Mouse (Mus musculus): Measurements from ENCODE around the gene Sgpp1.

Sgpp1 gene

DNA sequence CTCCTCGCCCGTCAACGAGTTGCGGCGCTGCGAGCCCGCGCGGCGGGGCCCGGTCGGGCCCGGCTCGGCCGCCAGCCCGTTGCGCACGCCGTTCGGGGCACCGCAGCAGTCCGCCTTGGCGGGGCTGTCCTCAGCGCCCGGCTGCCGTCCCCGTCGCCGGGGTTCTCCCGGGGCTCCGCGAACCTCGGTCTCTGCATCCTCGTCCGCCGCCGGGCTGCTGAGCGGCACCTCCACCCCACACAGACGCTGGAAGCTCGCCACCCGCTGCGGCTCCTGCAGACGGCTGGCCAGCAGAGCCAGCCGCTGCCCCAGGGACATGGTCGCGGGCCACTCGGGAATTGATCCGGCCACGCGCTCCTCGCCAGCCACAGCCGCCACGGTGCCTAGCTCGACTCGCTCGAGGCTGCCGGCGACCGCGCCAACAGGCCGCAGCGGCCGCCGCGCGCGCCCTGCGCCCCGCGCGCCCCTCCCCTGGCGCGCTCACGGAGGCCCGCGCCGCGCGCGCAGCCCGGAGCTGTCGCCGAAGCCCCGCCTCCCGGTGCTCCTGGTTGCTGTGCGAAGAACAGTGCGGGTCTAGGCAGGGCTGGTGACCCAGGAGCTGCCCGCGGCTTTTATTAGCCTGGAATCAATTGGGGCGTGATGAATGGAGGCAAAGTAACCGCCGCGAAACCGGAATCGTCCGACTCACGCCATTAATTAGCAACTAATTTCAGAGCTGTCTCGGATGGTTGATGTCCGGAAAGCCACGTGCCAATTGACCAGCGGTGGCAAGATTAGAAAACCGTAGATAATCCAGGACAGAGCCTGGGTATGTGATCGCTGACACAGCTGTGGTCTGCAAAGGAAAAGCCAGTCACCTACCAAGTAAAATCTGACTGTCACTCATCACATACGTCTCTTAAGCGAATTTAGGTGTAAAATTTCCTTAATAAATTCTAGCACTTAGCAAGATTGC, at the start of gene Sgpp1:
TSS of gene Sgpp1 (minus strand) at position 484 of the 955 bp plus-strand sequence.
- in situ Hi-C loops (cut with MboI; ENCODE audit: low sequenced_read_pairs): no loop called here

- in situ Hi-C loops (cut with MboI; ENCODE audit: low sequenced_read_pairs): loop anchor here (25.0 kb wide), 1 partner anchor 553 kb away; no protein-coding TSS in a partner anchor
These were observed 48.8 kb upstream of the Sgpp1 start for GRCm38 (mm10) chr12:75784271-75784751.

DNA sequence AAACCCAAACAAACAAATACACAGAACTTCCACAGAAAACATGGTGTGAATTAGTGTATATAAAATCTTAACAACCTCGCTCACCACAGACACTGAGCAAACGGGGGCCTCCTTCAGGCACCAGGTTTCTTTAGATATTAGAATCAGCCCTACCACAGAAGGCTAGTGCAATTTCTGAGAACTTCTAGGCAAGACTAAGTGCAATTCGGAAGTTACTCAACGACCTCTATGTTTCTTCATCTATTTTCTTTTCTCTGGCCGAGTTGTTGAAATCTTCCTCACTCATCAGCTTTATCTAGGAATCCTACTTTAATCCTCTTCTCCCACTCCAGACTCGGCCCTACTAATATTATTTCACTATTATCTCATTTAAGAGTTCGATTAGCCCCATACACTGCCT, 46.5 kb upstream of the Sgpp1 start:
- in situ Hi-C loops (cut with MboI; ENCODE audit: low sequenced_read_pairs): loop anchor here (25.0 kb wide), 1 partner anchor 555 kb away; no protein-coding TSS in a partner anchor

GRCm38 (mm10) chr12:75781445-75781844, 45.9 kb upstream of the Sgpp1 start:
- in situ Hi-C loops (cut with MboI; ENCODE audit: low sequenced_read_pairs): loop anchor here (25.0 kb wide), 1 partner anchor 556 kb away; no protein-coding TSS in a partner anchor

- in situ Hi-C loops (cut with MboI; ENCODE audit: low sequenced_read_pairs): loop anchor here (10.0 to 25.0 kb wide), 3 partner anchors 310 to 1460 kb away; partner anchors contain the start of genes Esr2 and Gm11042
These were observed 37.0 kb upstream of the Sgpp1 start for GRCm38 (mm10) chr12:75772424-75773034.

DNA sequence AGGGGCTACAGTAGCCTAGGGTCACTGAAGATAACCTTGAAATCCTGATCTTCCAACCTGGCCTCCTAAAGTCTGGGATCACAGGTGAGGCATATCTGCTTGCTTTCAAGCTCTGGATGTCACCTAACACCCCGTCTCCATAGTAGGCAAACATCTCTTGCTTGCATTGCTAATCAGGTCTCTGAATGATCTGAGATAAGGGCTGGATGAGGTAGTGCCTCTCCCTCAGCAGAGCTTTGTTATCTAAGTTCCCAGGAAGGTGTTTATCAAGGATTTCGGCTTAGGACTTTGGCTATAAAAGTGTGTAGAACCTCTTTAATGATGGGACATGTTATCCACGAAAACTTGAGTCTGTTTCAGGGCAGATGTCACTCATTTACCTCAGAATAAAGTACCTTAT, 35.9 kb upstream of the Sgpp1 start:
- in situ Hi-C loops (cut with MboI; ENCODE audit: low sequenced_read_pairs): loop anchor here (10.0 to 25.0 kb wide), 3 partner anchors 309 to 1459 kb away; partner anchors contain the start of genes Esr2 and Gm11042

DNA sequence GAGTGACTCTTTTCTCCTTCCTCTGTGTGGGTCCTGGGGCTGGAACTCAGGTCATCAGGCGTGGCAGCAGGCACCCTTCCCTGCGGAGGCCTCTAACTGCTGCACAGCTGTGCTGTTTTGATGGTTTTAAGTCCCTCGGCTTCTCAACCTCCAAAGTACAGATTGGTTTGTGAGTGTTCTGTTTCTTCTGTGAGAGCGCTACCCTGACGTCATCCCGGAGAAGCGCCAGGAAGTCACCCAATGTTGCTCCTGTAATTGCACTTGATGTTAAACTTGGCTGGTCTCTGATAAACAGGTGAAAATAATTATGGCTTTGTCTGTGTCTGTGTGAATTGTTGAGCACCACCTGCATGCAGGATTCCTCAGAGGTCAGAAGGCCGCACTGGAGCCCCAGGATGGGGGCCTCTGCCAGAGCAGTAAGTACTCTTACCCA, 31.4 kb upstream of the Sgpp1 start:
- in situ Hi-C loops (cut with MboI; ENCODE audit: low sequenced_read_pairs): loop anchor here (25.0 kb wide), 2 partner anchors 305 to 1455 kb away; partner anchors contain the start of gene Gm11042

DNA sequence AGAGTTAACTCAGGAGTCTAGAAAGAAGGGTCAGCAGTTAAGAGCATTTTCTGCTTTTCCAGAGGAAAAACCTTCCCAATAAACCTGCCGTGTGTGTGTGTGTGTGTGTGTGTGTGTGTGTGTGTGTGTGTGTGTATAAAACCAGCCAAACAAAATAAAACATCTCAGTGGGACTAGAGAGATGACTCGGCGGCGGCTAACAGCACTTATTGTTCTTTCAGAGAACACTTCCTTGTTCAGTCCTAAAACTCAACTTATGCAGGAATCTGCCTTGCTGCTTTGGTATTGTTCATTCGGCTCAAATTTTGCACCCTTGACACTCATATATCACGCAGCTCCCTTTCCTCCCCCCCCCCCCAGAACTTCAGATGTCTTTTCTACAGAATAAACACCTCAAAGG, 30.9 kb upstream of the Sgpp1 start:
- in situ Hi-C loops (cut with MboI; ENCODE audit: low sequenced_read_pairs): loop anchor here (25.0 kb wide), 2 partner anchors 304 to 1454 kb away; partner anchors contain the start of gene Gm11042

DNA sequence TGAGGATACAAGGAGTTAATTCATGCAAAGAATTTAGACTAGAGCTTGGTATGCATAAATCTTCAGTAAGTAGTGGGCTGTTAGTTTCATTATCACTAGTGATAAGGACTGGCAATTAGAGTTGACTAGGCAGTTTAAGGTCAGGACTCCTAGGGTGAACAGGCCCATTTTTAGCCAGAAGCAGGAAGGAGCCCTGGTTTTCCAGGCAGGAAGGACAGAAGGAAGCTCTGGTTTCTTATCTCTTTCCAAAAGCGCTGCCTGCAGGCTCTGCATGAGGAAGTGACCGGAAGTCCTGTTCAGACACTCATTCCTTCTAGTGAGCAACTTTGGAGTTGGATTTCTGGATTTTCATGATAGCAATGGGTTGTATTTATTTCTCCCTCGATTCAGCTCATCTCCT, 30.2 kb upstream of the Sgpp1 start:
- in situ Hi-C loops (cut with MboI; ENCODE audit: low sequenced_read_pairs): loop anchor here (25.0 kb wide), 2 partner anchors 303 to 1453 kb away; partner anchors contain the start of gene Gm11042

- in situ Hi-C loops (cut with MboI; ENCODE audit: low sequenced_read_pairs): loop anchor here (25.0 kb wide), 2 partner anchors 294 to 1444 kb away; partner anchors contain the start of gene Gm11042
These were observed 20.9 kb upstream of the Sgpp1 start for GRCm38 (mm10) chr12:75756387-75756786.

- in situ Hi-C loops (cut with MboI; ENCODE audit: low sequenced_read_pairs): loop anchor here (25.0 kb wide), 2 partner anchors 291 to 1441 kb away; partner anchors contain the start of gene Gm11042
These were observed 18.2 kb upstream of the Sgpp1 start for GRCm38 (mm10) chr12:75753730-75754129.

- in situ Hi-C loops (cut with MboI; ENCODE audit: low sequenced_read_pairs): loop anchor here (25.0 kb wide), 2 partner anchors 290 to 1440 kb away; partner anchors contain the start of gene Gm11042
These were observed 16.5 kb upstream of the Sgpp1 start for GRCm38 (mm10) chr12:75752077-75752476.

- in situ Hi-C loops (cut with MboI; ENCODE audit: low sequenced_read_pairs): no loop called here
These were observed 13.0 kb upstream of the Sgpp1 start for GRCm38 (mm10) chr12:75748574-75748973.

GRCm38 (mm10) chr12:75745697-75746290, 10.3 kb upstream of the Sgpp1 start:
- in situ Hi-C loops (cut with MboI; ENCODE audit: low sequenced_read_pairs): no loop called here

DNA sequence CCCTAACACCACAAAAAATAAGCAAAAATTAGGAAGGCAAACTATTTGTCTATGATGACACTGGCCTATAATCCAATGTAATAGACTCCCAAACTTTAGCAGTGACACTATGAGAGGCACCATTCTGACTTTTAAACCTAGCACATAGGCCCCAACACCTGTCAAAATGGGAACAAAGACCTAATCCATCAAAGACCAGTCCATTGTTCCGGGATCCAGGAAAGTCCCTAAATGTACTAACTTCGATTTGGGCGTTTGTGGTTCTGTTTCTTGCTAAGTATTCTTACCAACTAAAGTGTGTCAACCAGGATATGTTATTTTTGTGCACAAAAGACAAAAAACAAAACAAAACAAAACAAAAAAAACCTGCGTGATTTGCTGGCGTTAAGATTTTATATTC, 6.6 kb upstream of the Sgpp1 start:
- in situ Hi-C loops (cut with MboI; ENCODE audit: low sequenced_read_pairs): no loop called here

- in situ Hi-C loops (cut with MboI; ENCODE audit: low sequenced_read_pairs): no loop called here
These were observed 5.7 kb upstream of the Sgpp1 start for GRCm38 (mm10) chr12:75741273-75741672.

- in situ Hi-C loops (cut with MboI; ENCODE audit: low sequenced_read_pairs): no loop called here
These were observed 4.9 kb upstream of the Sgpp1 start for GRCm38 (mm10) chr12:75740451-75740850.

- in situ Hi-C loops (cut with MboI; ENCODE audit: low sequenced_read_pairs): no loop called here
These were observed 4.1 kb upstream of the Sgpp1 start for GRCm38 (mm10) chr12:75739611-75740010.

DNA sequence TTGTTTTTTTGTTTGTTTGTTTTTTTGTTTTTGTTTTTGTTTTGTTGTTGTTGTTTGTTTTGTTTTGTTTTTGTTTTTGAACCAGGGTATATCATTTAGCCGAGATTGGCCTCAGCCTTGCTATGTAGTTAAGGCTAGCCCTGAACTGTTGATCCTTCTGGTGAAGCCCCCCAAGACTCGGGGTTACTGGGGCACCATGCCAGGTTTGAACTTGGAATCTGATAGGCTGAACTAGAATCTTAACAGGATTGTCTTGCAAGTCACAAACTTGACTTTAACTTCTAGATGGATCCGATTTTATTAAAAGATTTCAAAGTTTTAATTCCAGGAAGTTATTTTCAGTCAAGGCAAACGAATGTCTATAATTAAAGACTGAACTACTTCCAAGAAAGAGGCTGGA, 767 bp upstream of the Sgpp1 start:
- in situ Hi-C loops (cut with MboI; ENCODE audit: low sequenced_read_pairs): no loop called here

GRCm38 (mm10) chr12:75734891-75735245, 661 bp downstream of the Sgpp1 start:
- in situ Hi-C loops (cut with MboI; ENCODE audit: low sequenced_read_pairs): no loop called here

DNA sequence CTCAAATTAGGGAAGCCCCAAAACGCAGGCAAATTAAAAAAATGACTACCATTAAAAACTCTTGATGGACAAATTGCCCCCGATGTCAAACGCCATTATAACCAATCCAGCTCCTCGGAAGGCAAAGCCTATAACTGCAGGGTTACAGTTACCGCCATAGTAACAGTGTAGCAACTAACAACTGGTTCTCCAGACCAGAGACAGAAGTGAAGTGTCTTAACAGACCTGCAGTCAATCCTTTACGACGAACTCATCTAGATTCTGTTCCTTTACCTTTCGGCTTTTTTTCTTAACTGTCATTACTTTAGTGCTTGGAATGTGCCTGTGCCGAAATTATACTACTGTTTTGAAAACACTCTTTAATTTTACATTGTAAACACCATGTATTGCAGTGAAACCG, 1.4 kb downstream of the Sgpp1 start:
- in situ Hi-C loops (cut with MboI; ENCODE audit: low sequenced_read_pairs): no loop called here

Data from CH12F3 (cell line).